Mouse (Mus musculus) lung, postnatal 0 days (tissue): Measurements from ENCODE around the gene Fetub.

ENCODE experiments used
- CTCF ChIP-seq: IDR thresholded peaks from 2 replicates; pipeline ENCODE4 v1.5.1; 2016; ENCODE audit warnings: antibody characterized with exemption, mild to moderate bottlenecking
- EP300 ChIP-seq: IDR thresholded peaks from 2 replicates; pipeline ENCODE4 v1.6.1; 2016; ENCODE audit warnings: antibody characterized with exemption, mild to moderate bottlenecking, control low read depth

GRCm38 (mm10) chr16:22886726-22887125 lies 31.4 kb upstream of the Fetub start:
- TF ChIP-seq CTCF, result no peak
- no peak for TF ChIP-seq EP300
